Mouse (Mus musculus) B cell, adult 62 days (primary cell): ENCODE measurements around the gene Asb6. TPM values are rescaled to one million over a fixed set of nuclear protein-coding genes. Genes with fewer than 3 reads are reported as not detected.

Source experiments
- total RNA-seq: library from RNA; stranded (reverse); gene quantifications from 4 replicates; pipeline ENCODE4 v1.2.4, GENCODE M21; 2023

Gene Asb6
- total RNA-seq = 32.2 to 35.5 TPM (median 33.9 TPM) in 4 replicates

GRCm38 (mm10) chr2:30830283-30830795, at the start of gene Asb6:
Gene Asb6 (minus strand): TSS chr2:30830333.

GRCm38 (mm10) chr2:30834373-30835022, 4.4 kb upstream of the Asb6 start, which contains the start of gene Prrx2:
Gene Prrx2 (plus strand): TSS chr2:30834972.

GRCm38 (mm10) chr2:30807648-30808295, 22.4 kb downstream of the Asb6 start, which contains the start of gene Ntmt1:
Gene Ntmt1 (plus strand): TSS chr2:30807826.

DNA sequence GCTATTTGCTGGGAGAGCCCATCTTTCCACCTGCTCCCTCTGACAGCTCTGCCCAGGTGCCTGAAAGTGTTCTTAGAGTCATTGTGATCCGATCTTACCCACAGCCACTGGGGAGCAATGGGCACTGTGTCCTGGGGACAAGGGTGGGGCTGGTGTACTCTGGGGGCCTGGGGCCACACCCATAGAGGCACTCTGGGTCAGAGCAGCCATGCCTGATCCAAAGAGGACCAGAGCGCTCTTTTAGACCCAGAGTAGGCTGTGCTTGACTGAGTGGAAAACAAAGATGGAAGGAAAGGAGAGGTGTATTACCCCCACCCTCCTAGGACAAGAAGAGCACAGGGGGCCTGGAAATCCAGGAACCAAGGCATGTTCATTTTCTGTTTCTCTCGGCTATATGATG, 26.5 kb downstream of the Asb6 start, which contains the start of gene 1700001O22Rik:
Gene 1700001O22Rik (minus strand): TSS at position 58 of the 400 bp plus-strand sequence.

Other genes starting within 250 kb of the Asb6 start
- 7.1 to 10.8 TPM (median 8.6 TPM) in 4 replicates for gene Cstad, start 235.3 kb downstream of the Asb6 start, total RNA-seq
- not detected in 4 replicates for gene 1700001O22Rik, start 26.7 kb downstream of the Asb6 start, total RNA-seq
- 35.5 to 46.8 TPM (median 40.4 TPM) in 4 replicates for gene Ntmt1, start 22.5 kb downstream of the Asb6 start, total RNA-seq
- 0.61 TPM in 1 of 4 replicates, not detected in the others for gene Prrx2, start 4.6 kb upstream of the Asb6 start, total RNA-seq
- gene Ptges, start 99.5 kb upstream of the Asb6 start, total RNA-seq = not detected in 4 replicates
- 46.9 to 52.8 TPM (median 51.6 TPM) in 4 replicates for gene Tor1b, start 122.6 kb upstream of the Asb6 start, total RNA-seq
- 44.2 to 47.0 TPM (median 46.2 TPM) in 4 replicates for gene Tor1a, start 137.6 kb upstream of the Asb6 start, total RNA-seq
- gene BC005624, start 151.9 kb upstream of the Asb6 start, total RNA-seq = 120 to 126 TPM (median 121 TPM) in 4 replicates
- 14.6 to 22.0 TPM (median 20.3 TPM) in 4 replicates for gene Usp20, start 151.9 kb upstream of the Asb6 start, total RNA-seq